Mouse (Mus musculus) hindbrain, embryonic 11.5 days (tissue): ENCODE measurements around the gene Hivep3. TPM values are rescaled to one million over a fixed set of nuclear protein-coding genes. Genes with fewer than 3 reads are reported as not detected.

Experiments
- ATAC-seq: fragments of 200-750 bp; cut with Nextera tagmentation; 2 replicates; pipeline ENCODE4 v1.8.0; 2017; ENCODE audit warnings: mild to moderate bottlenecking, moderate TSS enrichment, moderate library complexity; ENCODE audit not compliant: low FRiP score
- DNase-seq: peaks from one replicate; pipeline ENCODE4 v3.0.0-alpha.2; 2015; ENCODE audit warnings: low spot score
- H3K27ac ChIP-seq: fragments of 300-500 bp; sonication (generic); 2 replicates; pipeline ENCODE4 v1.5.1; 2014; ENCODE audit warnings: mild to moderate bottlenecking, low read depth, low read length
- H3K27me3 ChIP-seq: fragments of 300-500 bp; sonication (generic); 2 replicates; pipeline ENCODE4 v1.6.1; 2014; ENCODE audit warnings: mild to moderate bottlenecking, low read length, moderate library complexity, mixed read lengths; ENCODE audit not compliant: control insufficient read depth, insufficient read depth
- H3K36me3 ChIP-seq: fragments of 300-500 bp; sonication (generic); 2 replicates; pipeline ENCODE4 v1.6.1; 2014; ENCODE audit warnings: mild to moderate bottlenecking, low read length, moderate library complexity, mixed read lengths; ENCODE audit not compliant: control insufficient read depth, insufficient read depth
- H3K4me1 ChIP-seq: fragments of 300-500 bp; sonication (generic); replicated peaks from 2 replicates; pipeline ENCODE4 v1.6.1; 2014; ENCODE audit warnings: low read length, mixed read lengths; ENCODE audit not compliant: control insufficient read depth, insufficient read depth
- H3K4me2 ChIP-seq: fragments of 300-500 bp; sonication (generic); replicated peaks from 2 replicates; pipeline ENCODE4 v1.6.1; 2014; ENCODE audit warnings: mild to moderate bottlenecking, low read depth, low read length
- H3K4me3 ChIP-seq: fragments of 300-500 bp; sonication (generic); 2 replicates; pipeline ENCODE4 v1.5.1; 2014; ENCODE audit warnings: low read depth, low read length
- H3K9ac ChIP-seq: fragments of 300-500 bp; sonication (generic); 2 replicates; pipeline ENCODE4 v1.6.1; 2014; ENCODE audit warnings: low read depth, low read length
- H3K9me3 ChIP-seq: fragments of 300-500 bp; sonication (generic); 2 replicates; pipeline ENCODE4 v1.6.1; 2016; ENCODE audit warnings: low read length; ENCODE audit not compliant: control insufficient read depth
- WGBS: fragments of 180-500 bp; shearing (Covaris S2); extraction: QIAGEN DNeasy Blood & Tissue Kit; methylation state at CpG from one replicate; pipeline ENCODE4 v1.1.7; 2014; 5-methylcytosine and 5-hydroxymethylcytosine counted together
- polyA plus RNA-seq: library from polyadenylated mRNA; unstranded; fragments of >200 nt; fragmentation: Nextera tagmentation; extraction: Ambion mirVana; gene quantifications from 2 replicates; pipeline ENCODE4 v1.2.1, GENCODE M21; 2014

Hivep3 gene
- polyA plus RNA-seq, 1 experiment from 2014 or later, result 1.8 TPM

DNA sequence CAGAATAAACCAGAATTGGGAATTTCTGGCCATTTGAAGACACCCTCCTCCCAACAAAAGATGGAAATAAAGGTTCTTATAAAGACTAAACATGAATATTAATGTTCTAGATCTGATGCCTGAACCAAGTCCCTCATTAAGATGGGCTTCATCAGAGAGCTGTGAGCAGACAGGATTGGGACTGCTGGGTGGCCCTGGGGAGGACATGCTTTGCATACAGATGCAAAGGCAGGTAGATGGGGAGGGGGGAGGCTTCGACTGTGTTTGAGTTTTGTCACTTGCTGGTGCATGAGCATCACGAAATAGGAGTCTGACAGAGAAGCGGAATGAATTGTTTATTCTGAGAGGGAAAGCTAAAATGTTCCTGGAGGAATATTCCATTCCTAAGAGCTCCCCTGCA lies 12.1 kb upstream of the Hivep3 start:
- H3K4me2 ChIP-seq, result no peak overlapping the region
- ATAC-seq (no peak), DNase-seq (no peak)
- H3K4me3 ChIP-seq, result no peak overlapping the region
- H3K9ac ChIP-seq, result no peak overlapping the region
- no peaks in the 10 kb centered on the region for H3K27me3 ChIP-seq
- no peaks in the 10 kb centered on the region for H3K9me3 ChIP-seq
- no peaks in the 10 kb centered on the region for H3K36me3 ChIP-seq
- WGBS, result 84% methylated on average over 3 of the region's 3 CpGs
- H3K27ac ChIP-seq, result no peak overlapping the region
- H3K4me1 ChIP-seq, result no peaks in the 10 kb centered on the region

DNA sequence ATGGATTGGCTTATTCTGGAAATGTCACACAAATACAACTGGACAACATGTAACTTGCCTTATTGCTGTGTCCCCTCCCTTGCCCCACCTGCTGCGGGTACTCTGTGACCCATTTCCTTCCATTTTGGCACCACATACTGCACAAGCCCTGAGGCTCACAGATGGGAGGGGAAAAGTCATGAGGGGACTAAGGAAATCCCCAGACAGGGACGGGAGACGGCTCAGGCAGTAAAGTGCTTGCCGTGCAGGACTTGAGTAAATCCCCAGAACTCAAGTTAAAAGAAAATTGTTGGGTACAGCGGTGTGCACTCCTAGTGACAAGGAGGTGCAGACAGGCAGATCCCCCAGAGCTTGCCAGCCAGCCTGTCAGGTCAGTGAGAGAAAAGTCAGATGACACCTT lies 7.5 kb upstream of the Hivep3 start:
- Histone ChIP-seq H3K4me1 (no peaks in the 10 kb centered on the region), H3K27ac (no peak overlapping the region), H3K36me3 (no peaks in the 10 kb centered on the region), H3K9ac (no peak overlapping the region), H3K9me3 (no peaks in the 10 kb centered on the region), H3K4me2 (no peak overlapping the region), H3K4me3 (no peak overlapping the region), H3K27me3 (no peaks in the 10 kb centered on the region)
- WGBS, result 74% methylated on average over 5 of the region's 5 CpGs
- DNase-seq (no peak), ATAC-seq (no peak)

DNA sequence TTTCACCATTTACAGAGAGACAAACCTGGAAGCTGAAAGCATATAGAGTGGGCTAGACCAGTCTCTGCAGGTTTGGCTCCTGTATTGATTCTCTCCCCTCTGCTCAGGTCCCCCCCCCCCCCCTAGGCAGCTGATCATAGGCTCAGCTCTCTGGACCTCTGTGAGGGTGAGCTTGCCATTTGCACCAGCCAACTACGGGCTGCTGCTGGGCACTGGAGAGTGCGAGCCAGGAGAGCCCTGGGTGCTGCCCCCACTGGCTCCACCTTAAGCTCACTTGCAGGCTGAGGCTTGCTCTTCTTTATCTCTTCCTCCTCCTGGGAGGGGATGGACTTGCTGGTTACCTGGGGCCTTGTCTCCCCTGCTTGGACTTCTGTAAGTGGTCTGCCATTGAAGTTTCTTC lies 5.7 kb upstream of the Hivep3 start:
- Histone ChIP-seq H3K36me3 (no peaks in the 10 kb centered on the region), H3K9ac (no peak overlapping the region), H3K4me1 (no peaks in the 10 kb centered on the region), H3K9me3 (no peaks in the 10 kb centered on the region), H3K4me2 (no peak overlapping the region), H3K4me3 (no peak overlapping the region), H3K27ac (no peak overlapping the region), H3K27me3 (no peaks in the 10 kb centered on the region)
- DNase-seq (no peak), ATAC-seq (no peak)
- 85% methylated on average over 2 of the region's 2 CpGs for WGBS

DNA sequence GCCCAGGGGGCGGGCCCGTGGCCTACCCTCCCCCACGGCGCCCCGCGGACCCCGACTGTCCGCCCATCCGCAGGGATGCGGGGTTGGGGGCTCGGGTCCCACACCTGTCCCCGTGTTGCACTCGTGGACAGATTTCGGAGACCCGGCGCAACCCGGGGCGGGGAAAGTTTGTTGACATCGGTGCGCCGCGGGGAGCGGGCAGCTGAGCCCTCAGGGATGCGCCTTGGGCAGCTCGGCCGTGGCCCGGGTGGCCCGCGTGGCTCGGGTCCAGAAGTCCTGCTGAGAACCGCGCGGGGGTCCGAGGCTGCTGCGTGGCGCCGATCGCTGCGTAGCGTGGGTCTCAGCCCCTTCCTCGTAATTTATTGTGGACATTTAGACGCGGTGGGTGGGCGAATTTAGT lies 358 bp downstream of the Hivep3 start:
- ATAC-seq, result peak; percentile 64; the same call in 1 of the 2 replicates

DNA sequence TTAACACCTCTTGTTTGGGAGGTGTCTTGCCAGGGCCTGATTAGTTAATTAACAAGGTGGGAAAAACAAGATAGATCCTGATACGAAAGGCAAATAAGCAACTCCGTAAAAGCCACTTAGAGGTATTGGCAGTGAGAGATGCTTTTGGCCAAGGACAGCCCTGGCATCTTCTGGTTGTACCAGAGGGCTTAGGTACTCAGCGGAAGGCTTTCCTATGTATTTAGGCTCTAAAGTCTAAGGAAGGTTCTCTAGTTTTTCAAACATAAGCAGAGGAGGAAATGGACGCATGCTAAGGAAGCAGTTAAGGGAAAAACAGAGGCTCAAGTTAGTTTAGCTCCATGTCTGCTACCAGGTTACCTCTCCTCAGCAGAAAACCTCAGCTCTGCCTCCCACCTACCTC lies 768 bp downstream of the Hivep3 start:
- Histone ChIP-seq H3K4me3 (peak overlapping the region; percentile 77), H3K9me3 (no peaks in the 10 kb centered on the region), H3K9ac (no peak overlapping the region), H3K4me1 (no peaks in the 10 kb centered on the region), H3K27me3 (peaks cover 19% of the 10 kb centered on the region), H3K27ac (no peak overlapping the region), H3K4me2 (peak overlapping the region; percentile 100), H3K36me3 (no peaks in the 10 kb centered on the region)
- WGBS, result 28% methylated on average over 4 of the region's 4 CpGs
- DNase-seq, result peak; percentile 11
- no peak for ATAC-seq

More for the DNA sequence above, 358 bp downstream of the Hivep3 start:
- under 1% methylated on average over 38 of the region's 44 CpGs for WGBS
- peak overlapping the region; percentile 100 for H3K4me2 ChIP-seq
- H3K4me3 ChIP-seq, result peak overlapping the region; percentile 77
- H3K27me3 ChIP-seq, result peaks cover 19% of the 10 kb centered on the region
- no peak overlapping the region for H3K27ac ChIP-seq
- peak overlapping the region; percentile 49 for H3K9ac ChIP-seq
- H3K9me3 ChIP-seq, result no peaks in the 10 kb centered on the region
- H3K36me3 ChIP-seq, result no peaks in the 10 kb centered on the region
- H3K4me1 ChIP-seq, result no peaks in the 10 kb centered on the region
- DNase-seq, result no peak

DNA sequence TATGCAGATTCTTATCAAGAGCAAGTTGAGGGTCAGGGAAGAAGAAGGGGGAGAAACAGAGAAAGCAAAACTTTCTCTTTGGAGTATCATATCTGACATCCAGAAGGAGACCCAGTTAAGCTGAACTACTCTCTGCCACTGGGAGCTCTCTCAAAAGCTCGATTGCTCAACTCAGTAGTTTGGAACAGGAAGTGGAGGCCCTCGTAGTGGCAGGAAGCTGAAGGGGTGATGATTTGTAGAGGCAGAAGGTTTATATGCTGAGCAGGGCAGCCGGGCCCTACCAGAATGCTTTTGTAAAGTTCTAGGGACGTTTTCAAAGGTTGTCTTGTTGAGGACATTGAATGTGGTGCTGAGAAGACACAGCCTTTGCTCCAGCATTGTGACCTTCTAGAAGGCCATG lies 5.1 kb downstream of the Hivep3 start:
- no peak overlapping the region for H3K4me3 ChIP-seq
- WGBS, result 65% methylated on average over 4 of the region's 4 CpGs
- no peaks in the 10 kb centered on the region for H3K4me1 ChIP-seq
- H3K36me3 ChIP-seq, result no peaks in the 10 kb centered on the region
- no peak overlapping the region for H3K4me2 ChIP-seq
- H3K9ac ChIP-seq, result no peak overlapping the region
- H3K27ac ChIP-seq, result no peak overlapping the region
- DNase-seq, result no peak
- H3K9me3 ChIP-seq, result no peaks in the 10 kb centered on the region
- peaks cover 19% of the 10 kb centered on the region for H3K27me3 ChIP-seq
- no peak for ATAC-seq

DNA sequence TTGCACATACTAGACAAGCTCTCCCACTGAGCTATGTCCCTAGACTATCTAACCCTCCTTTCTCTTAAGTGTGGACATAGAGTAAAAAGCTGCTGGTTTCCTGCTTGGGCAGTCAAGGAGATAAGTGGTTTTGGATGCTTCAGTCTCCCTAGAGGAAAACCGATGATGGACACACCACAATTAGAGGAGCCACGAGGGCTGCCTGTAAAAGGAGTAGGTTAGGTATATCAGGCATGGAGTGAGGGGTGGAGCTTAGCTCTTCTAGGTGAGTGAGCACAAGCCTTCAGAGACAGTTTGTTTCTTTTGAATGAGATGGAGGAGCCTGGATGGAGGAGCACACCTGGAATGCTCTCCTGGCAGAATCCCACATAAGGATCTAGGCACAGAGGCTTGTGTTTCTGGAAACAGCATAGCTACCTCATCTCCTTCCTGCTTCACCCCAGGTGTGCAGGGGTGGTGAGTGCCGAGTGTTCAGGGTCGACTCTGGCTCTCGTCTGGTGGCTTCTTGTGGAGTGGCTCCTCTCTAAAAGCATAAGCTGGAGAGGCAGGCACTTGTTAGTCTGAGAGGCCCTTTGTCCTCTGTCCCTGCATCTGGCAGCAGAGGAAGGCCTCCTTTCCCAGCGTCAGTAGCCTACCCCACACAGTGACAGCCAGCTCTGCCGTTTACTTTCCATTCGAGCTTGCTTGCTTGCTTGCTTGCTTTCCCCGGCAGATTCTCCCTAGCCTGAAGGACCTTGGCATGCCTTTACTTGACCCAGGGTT lies 5.9 kb downstream of the Hivep3 start:
- no peak overlapping the region for H3K27ac ChIP-seq
- 59% methylated on average over 9 of the region's 9 CpGs for WGBS
- H3K27me3 ChIP-seq, result peaks cover 11% of the 10 kb centered on the region
- no peak overlapping the region for H3K4me2 ChIP-seq
- DNase-seq (no peak), ATAC-seq (no peak)
- H3K4me1 ChIP-seq, result no peaks in the 10 kb centered on the region
- no peak overlapping the region for H3K9ac ChIP-seq
- no peaks in the 10 kb centered on the region for H3K36me3 ChIP-seq
- no peaks in the 10 kb centered on the region for H3K9me3 ChIP-seq
- no peak overlapping the region for H3K4me3 ChIP-seq

DNA sequence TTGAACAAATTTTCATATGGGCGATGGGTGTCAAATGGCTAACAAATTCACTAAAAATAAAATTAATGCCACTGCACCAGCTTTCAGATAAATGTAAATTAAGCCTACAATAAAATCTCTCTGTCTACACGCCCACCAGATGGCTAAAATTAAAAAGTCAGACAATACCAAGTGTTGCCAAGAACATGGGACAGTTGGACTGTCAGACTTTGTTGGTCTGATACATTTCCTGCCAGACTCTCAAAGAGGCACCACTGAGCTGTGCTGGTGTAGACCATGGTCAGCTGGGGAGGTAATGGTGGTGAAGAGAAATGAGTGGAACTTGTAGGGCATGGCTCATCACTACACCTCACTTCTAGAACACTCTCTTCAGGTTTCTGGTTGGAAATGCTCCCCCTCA lies 14.8 kb downstream of the Hivep3 start:
- Histone ChIP-seq H3K4me2 (no peak overlapping the region), H3K9ac (no peak overlapping the region), H3K4me1 (no peaks in the 10 kb centered on the region), H3K9me3 (no peaks in the 10 kb centered on the region), H3K36me3 (no peaks in the 10 kb centered on the region), H3K4me3 (no peak overlapping the region), H3K27me3 (no peaks in the 10 kb centered on the region), H3K27ac (no peak overlapping the region)
- 90% methylated on average over 2 of the region's 2 CpGs for WGBS
- DNase-seq, result no peak
- no peak for ATAC-seq

DNA sequence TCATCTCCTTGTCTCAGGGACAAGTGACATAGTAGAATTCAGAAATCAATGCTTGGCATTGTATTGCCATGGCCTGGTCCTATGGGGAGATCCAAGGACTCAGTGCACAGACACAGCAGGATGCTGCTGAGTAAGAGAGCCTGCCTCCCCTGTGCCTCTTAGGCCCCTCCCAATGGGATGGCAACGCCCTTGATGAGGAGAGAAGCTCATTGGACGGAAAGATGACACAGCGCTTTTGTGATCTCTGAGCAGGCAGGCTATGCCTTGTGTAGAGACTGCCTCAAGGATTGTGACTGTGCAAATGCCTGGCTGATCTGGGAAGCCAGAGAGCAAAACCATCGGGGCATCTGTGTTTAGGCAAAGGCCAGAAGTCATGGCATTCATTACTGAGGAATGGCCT lies 16.6 kb downstream of the Hivep3 start:
- Histone ChIP-seq H3K9me3 (no peaks in the 10 kb centered on the region), H3K4me1 (no peaks in the 10 kb centered on the region), H3K4me2 (no peak overlapping the region), H3K4me3 (no peak overlapping the region), H3K9ac (no peak overlapping the region), H3K36me3 (no peaks in the 10 kb centered on the region), H3K27ac (no peak overlapping the region), H3K27me3 (no peaks in the 10 kb centered on the region)
- ATAC-seq (peak; percentile 49; the same call in 1 of the 2 replicates), DNase-seq (no peak)
- WGBS, result 48% methylated on average over 4 of the region's 4 CpGs
